In genomic region chr10:69156462-69156861, GRCm38 (mm10) we compare ENCODE assay signal across 23 mouse cellular contexts. TPM values are rescaled to one million over a fixed set of nuclear protein-coding genes. Genes with fewer than 3 reads are reported as not detected.
DNase-seq lines count a peak whose midpoint lies in the region; ATAC-seq and TF ChIP-seq lines count a peak whose summit lies in the region.
"Had no signal": no experiment of that assay in that cellular context is flagged by ENCODE, and none has a peak within 500 bp of the region (broad histone marks: within the 10 kb centered on the region; RNA-seq: fewer than 3 reads in every experiment).

No protein-coding gene starts in this region.

- H3K4me1 ChIP-seq in embryonic facial prominence, embryonic 13.5 days, result peaks cover 12% of the 10 kb centered on the region
- H3K4me1 ChIP-seq in embryonic facial prominence, embryonic 10.5 days, result no peaks in the 10 kb centered on the region
- no peaks in the 10 kb centered on the region for H3K4me1 ChIP-seq in lung, embryonic 14.5 days (ENCODE audit: insufficient read depth)
- no peaks in the 10 kb centered on the region for H3K4me1 ChIP-seq in stomach, postnatal 0 days (replicated peaks; ENCODE audit: control insufficient read depth, insufficient read depth)
- H3K4me1 ChIP-seq: forebrain, embryonic 10.5 days; forebrain, embryonic 13.5 days; heart, embryonic 10.5 days; heart, embryonic 13.5 days had no signal

- H3K27me3 ChIP-seq in embryonic facial prominence, embryonic 13.5 days, result no peaks in the 10 kb centered on the region
- H3K27me3 ChIP-seq in embryonic facial prominence, embryonic 10.5 days (replicated peaks; ENCODE audit: low read depth, poor library complexity, severe bottlenecking), result no peaks in the 10 kb centered on the region
- H3K27me3 ChIP-seq in lung, embryonic 14.5 days (ENCODE audit: insufficient read depth, low read length), result no peaks in the 10 kb centered on the region
- no peaks in the 10 kb centered on the region for H3K27me3 ChIP-seq in stomach, postnatal 0 days (ENCODE audit: control insufficient read depth, insufficient read depth, low read length)
- H3K27me3 ChIP-seq: forebrain, embryonic 13.5 days; heart, embryonic 13.5 days had no signal

- TF ChIP-seq EP300 in stomach, postnatal 0 days (optimal IDR thresholded peaks at IDR 0.05), result no peak

- no peaks in the 10 kb centered on the region for H3K9me3 ChIP-seq in embryonic facial prominence, embryonic 13.5 days
- no peaks in the 10 kb centered on the region for H3K9me3 ChIP-seq in embryonic facial prominence, embryonic 10.5 days
- no peaks in the 10 kb centered on the region for H3K9me3 ChIP-seq in lung, embryonic 14.5 days (ENCODE audit: low read depth, low read length)
- no peaks in the 10 kb centered on the region for H3K9me3 ChIP-seq in stomach, postnatal 0 days (ENCODE audit: control insufficient read depth, low read length)
- H3K9me3 ChIP-seq: forebrain, embryonic 10.5 days; forebrain, embryonic 13.5 days; heart, embryonic 10.5 days; heart, embryonic 13.5 days had no signal

- H3K4me2 ChIP-seq in embryonic facial prominence, embryonic 13.5 days, result no peak overlapping the region
- H3K4me2 ChIP-seq in lung, embryonic 14.5 days, result no peak overlapping the region
- no peak overlapping the region for H3K4me2 ChIP-seq in stomach, postnatal 0 days (replicated peaks; ENCODE audit: low read depth)
- H3K4me2 ChIP-seq: forebrain, embryonic 13.5 days; heart, embryonic 13.5 days; hindbrain, embryonic 14.5 days had no signal

- H3K27ac ChIP-seq in embryonic facial prominence, embryonic 13.5 days, result 0 out of 2 replicates have a peak overlapping the region, but pooled peaks have one; percentile 18
- no peak overlapping the region for H3K27ac ChIP-seq in embryonic facial prominence, embryonic 10.5 days (replicated peaks)
- H3K27ac ChIP-seq in lung, embryonic 14.5 days (ENCODE audit: low read depth), result no peak overlapping the region
- H3K27ac ChIP-seq in stomach, postnatal 0 days (replicated peaks), result 0 out of 2 replicates have a peak overlapping the region, but pooled peaks have one; percentile 18
- H3K27ac ChIP-seq: forebrain, embryonic 10.5 days; forebrain, embryonic 13.5 days; heart, adult 2 months; heart, embryonic 10.5 days; heart, embryonic 13.5 days; hindbrain, embryonic 14.5 days; hindbrain, postnatal 0 days had no signal

- no peak overlapping the region for H3K9ac ChIP-seq in embryonic facial prominence, embryonic 13.5 days
- no peak overlapping the region for H3K9ac ChIP-seq in lung, embryonic 14.5 days
- H3K9ac ChIP-seq in stomach, postnatal 0 days (ENCODE audit: low read length), result no peak overlapping the region
- H3K9ac ChIP-seq: forebrain, embryonic 13.5 days; heart, embryonic 13.5 days; hindbrain, embryonic 14.5 days had no signal

- no peaks in the 10 kb centered on the region for H3K36me3 ChIP-seq in embryonic facial prominence, embryonic 13.5 days
- no peaks in the 10 kb centered on the region for H3K36me3 ChIP-seq in embryonic facial prominence, embryonic 10.5 days (replicated peaks)
- no peaks in the 10 kb centered on the region for H3K36me3 ChIP-seq in lung, embryonic 14.5 days (ENCODE audit: insufficient read depth)
- H3K36me3 ChIP-seq in stomach, postnatal 0 days (ENCODE audit: control insufficient read depth, insufficient read depth, low read length), result no peaks in the 10 kb centered on the region
- H3K36me3 ChIP-seq: forebrain, embryonic 10.5 days; heart, embryonic 10.5 days; heart, embryonic 13.5 days had no signal

- 58% methylated on average over 6 of the region's 6 CpGs for WGBS in embryonic facial prominence, embryonic 13.5 days
- 68% methylated on average over 6 of the region's 6 CpGs for WGBS in embryonic facial prominence, embryonic 10.5 days
- 46% methylated on average over 6 of the region's 6 CpGs for WGBS in lung, embryonic 14.5 days
- whole genome bisulfite sequencing in stomach, postnatal 0 days, result 34% methylated on average over 6 of the region's 6 CpGs

- no peak for DNase-seq in embryonic facial prominence, embryonic 10.5 days (ENCODE audit: low spot score)
- peak; percentile 3 for DNase-seq in lung, embryonic 14.5 days
- no peak for DNase-seq in lung, adult 18-20 months
- no peak for DNase-seq in stomach, postnatal 0 days (ENCODE audit: low spot score)
- no peak for DNase-seq in cerebellum, postnatal 25 days
- DNase-seq: adrenal gland, adult 8-10 months; adrenal gland, postnatal 25 days; cerebellum, adult 11-12 months; cerebellum, adult 8-10 months; cerebellum, postnatal 10 days; gastrocnemius, postnatal 10 days; gastrocnemius, postnatal 36 days; heart, adult 2 months; heart, postnatal 14 days; heart, postnatal 4 days had no signal

- no peak for ATAC-seq in embryonic facial prominence, embryonic 13.5 days (ENCODE audit: insufficient number of reproducible peaks, insufficient read depth, low FRiP score, low TSS enrichment, low read depth)
- no peak for ATAC-seq in lung, embryonic 14.5 days (ENCODE audit: insufficient read depth)
- peak; percentile 68 for ATAC-seq in stomach, postnatal 0 days (ENCODE audit: low FRiP score, low TSS enrichment)
- ATAC-seq: activated CD4-positive, CD25-positive, alpha-beta regulatory T cell, adult 4 months; forebrain, embryonic 13.5 days; hindbrain, postnatal 0 days had no signal

- TF ChIP-seq CTCF in lung, embryonic 14.5 days (IDR thresholded peaks at IDR 0.05; ENCODE audit: low read depth), result no peak
- no peak for TF ChIP-seq CTCF in stomach, postnatal 0 days (IDR thresholded peaks at IDR 0.05; ENCODE audit: low read depth)

- no peak overlapping the region for H3K4me3 ChIP-seq in embryonic facial prominence, embryonic 13.5 days
- H3K4me3 ChIP-seq in embryonic facial prominence, embryonic 10.5 days, result no peak overlapping the region
- H3K4me3 ChIP-seq in lung, embryonic 14.5 days (ENCODE audit: low read depth, low read length), result no peak overlapping the region
- no peak overlapping the region for H3K4me3 ChIP-seq in stomach, postnatal 0 days (ENCODE audit: low read depth, low read length)
- H3K4me3 ChIP-seq: forebrain, embryonic 10.5 days; forebrain, embryonic 13.5 days; heart, adult 2 months; heart, embryonic 10.5 days; heart, embryonic 13.5 days had no signal

RNA-seq across cellular contexts. Expression of gene Rhobtb1, which starts 5.2 kb away (rescaled TPM):
- 22.9 and 29.2 TPM in 2 replicates for polyA plus RNA-seq in embryonic facial prominence, embryonic 13.5 days (2015; fragmentation: Nextera tagmentation; extraction: Ambion mirVana)
- 17.1 and 19.3 TPM in 2 replicates for polyA plus RNA-seq in embryonic facial prominence, embryonic 10.5 days (2016; fragmentation: Nextera tagmentation; extraction: Ambion mirVana)
- 19.4 and 20.1 TPM in 2 replicates for polyA plus RNA-seq in lung, embryonic 14.5 days (2014; fragmentation: Nextera tagmentation; extraction: Ambion mirVana)
- polyA plus RNA-seq in stomach, postnatal 0 days (2015; fragmentation: Nextera tagmentation; extraction: Ambion mirVana), result 27.1 and 34.4 TPM in 2 replicates
- polyA plus RNA-seq: activated CD4-positive, CD25-positive, alpha-beta regulatory T cell, adult 4 months had no signal

RNA-seq across cellular contexts. Expression of gene A930033H14Rik, which starts 56.4 kb away (rescaled TPM):
- polyA plus RNA-seq in embryonic facial prominence, embryonic 13.5 days (2015; fragmentation: Nextera tagmentation; extraction: Ambion mirVana), result 2.9 and 3.0 TPM in 2 replicates
- polyA plus RNA-seq in embryonic facial prominence, embryonic 10.5 days (2016; fragmentation: Nextera tagmentation; extraction: Ambion mirVana), result 1.2 and 1.4 TPM in 2 replicates
- polyA plus RNA-seq in lung, embryonic 14.5 days (2014; fragmentation: Nextera tagmentation; extraction: Ambion mirVana), result 1.8 and 1.9 TPM in 2 replicates
- polyA plus RNA-seq in stomach, postnatal 0 days (2015; fragmentation: Nextera tagmentation; extraction: Ambion mirVana), result 1.2 and 1.5 TPM in 2 replicates
- polyA plus RNA-seq: activated CD4-positive, CD25-positive, alpha-beta regulatory T cell, adult 4 months had no signal

Comparison
In these comparisons a context has a peak if more than half of its experiments do, and no peak if none do; other contexts are left out.
1. H3K27ac ChIP-seq: peak in embryonic facial prominence, embryonic 13.5 days (single experiment) and stomach, postnatal 0 days (single experiment); none in embryonic facial prominence, embryonic 10.5 days (single experiment) and lung, embryonic 14.5 days (single experiment).